Mouse (Mus musculus) forebrain, embryonic 16.5 days (tissue): ENCODE data around the gene Trabd2b. TPM values are rescaled to one million over a fixed set of nuclear protein-coding genes. Genes with fewer than 3 reads are reported as not detected.

Experiments
- ATAC-seq: fragments of 200-750 bp; cut with Nextera tagmentation; 2 replicates; pipeline ENCODE4 v1.8.0; 2017; ENCODE audit warnings: mild to moderate bottlenecking, moderate library complexity
- H3K27ac ChIP-seq: fragments of 300-500 bp; sonication (generic); 2 replicates; pipeline ENCODE4 v1.5.1; 2014; ENCODE audit warnings: low read length, control low read depth
- H3K27me3 ChIP-seq: fragments of 300-500 bp; sonication (generic); replicated peaks from 2 replicates; pipeline ENCODE4 v1.6.1; 2014; ENCODE audit warnings: low read length; ENCODE audit not compliant: control insufficient read depth, insufficient read depth
- H3K36me3 ChIP-seq: fragments of 300-500 bp; sonication (generic); 2 replicates; pipeline ENCODE4 v1.6.1; 2014; ENCODE audit not compliant: control insufficient read depth, insufficient read depth
- H3K4me1 ChIP-seq: fragments of 300-500 bp; sonication (generic); replicated peaks from 2 replicates; pipeline ENCODE4 v1.6.1; 2014; ENCODE audit warnings: low read length; ENCODE audit not compliant: control insufficient read depth, insufficient read depth
- H3K4me2 ChIP-seq: fragments of 300-500 bp; sonication (generic); 2 replicates; pipeline ENCODE4 v1.6.1; 2014; ENCODE audit warnings: mild to moderate bottlenecking, low read length, control low read depth
- H3K4me3 ChIP-seq: fragments of 300-500 bp; sonication (generic); replicated peaks from 2 replicates; pipeline ENCODE4 v1.5.1; 2014; ENCODE audit warnings: mild to moderate bottlenecking, low read length, control low read depth
- H3K9ac ChIP-seq: fragments of 300-500 bp; sonication (generic); replicated peaks from 2 replicates; pipeline ENCODE4 v1.6.1; 2014; ENCODE audit warnings: low read depth, low read length, control low read depth
- H3K9me3 ChIP-seq: fragments of 300-500 bp; sonication (generic); 2 replicates; pipeline ENCODE4 v1.6.1; 2016; ENCODE audit warnings: low read length; ENCODE audit not compliant: control insufficient read depth
- WGBS: fragments of 180-500 bp; shearing (Covaris S2); extraction: QIAGEN DNeasy Blood & Tissue Kit; methylation state at CpG from one replicate; pipeline ENCODE4 v1.1.7; 2014; 5-methylcytosine and 5-hydroxymethylcytosine counted together
- polyA plus RNA-seq: library from polyadenylated mRNA; unstranded; fragments of >200 nt; fragmentation: Nextera tagmentation; extraction: Ambion mirVana; gene quantifications from 2 replicates; pipeline ENCODE4 v1.2.1, GENCODE M21; 2015

Trabd2b gene
- polyA plus RNA-seq, 1 experiment from 2014 or later, result 0.29 TPM

DNA sequence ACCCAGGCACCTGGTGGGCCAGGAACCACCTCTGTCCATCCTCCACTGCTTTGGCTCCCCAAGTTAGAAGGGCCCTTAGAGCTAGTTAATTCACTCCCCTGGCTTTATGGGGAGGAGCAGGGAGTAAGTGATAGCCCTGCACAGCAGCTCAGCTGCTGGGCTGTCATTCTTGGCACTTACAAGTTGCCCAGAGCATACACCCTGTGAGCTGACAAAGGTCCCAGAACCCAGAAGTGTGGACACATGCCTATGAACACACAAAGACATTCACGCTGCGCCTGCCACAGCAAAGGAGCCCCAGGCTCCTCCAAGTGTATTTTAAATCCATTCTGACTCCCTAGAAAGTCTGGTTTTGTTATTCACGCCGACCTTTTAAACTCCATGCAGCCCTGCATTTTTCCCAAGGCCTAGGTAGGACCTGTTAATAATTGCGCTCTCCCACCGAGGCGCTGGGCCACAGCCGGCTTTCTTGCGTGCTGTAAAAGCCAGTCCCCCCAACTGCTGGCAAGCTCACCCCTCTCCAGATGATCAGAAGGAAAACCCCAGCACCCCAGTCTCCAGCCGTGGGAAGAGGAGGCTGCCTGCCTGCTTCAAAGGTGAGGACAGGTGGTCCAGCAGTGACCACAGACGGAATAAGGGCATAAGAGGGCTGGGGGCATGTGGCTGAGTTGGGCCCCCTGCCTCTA, 144.1 kb downstream of the Trabd2b start:
- 50% methylated on average over 11 of the region's 11 CpGs for WGBS
- H3K27me3 ChIP-seq, result no peaks in the 10 kb centered on the region

DNA sequence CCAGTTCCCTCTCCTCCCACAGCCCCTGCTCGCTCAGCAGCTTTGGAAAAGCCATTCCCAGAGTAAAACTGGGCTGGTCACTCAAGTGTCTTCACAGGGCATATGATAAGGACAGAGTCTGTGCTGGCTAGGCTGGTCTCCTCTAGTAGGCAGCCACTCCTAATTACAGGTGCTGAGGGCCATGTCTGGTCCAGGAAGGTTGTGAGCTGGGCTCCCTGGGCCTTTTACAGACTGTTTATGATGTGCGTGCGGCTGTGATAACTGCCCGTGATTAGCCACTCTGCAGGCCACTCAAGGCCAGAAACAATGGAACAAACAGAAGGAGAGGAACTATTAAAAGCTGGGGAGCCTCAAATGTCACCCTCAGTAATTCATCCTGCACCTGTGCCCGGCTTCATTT, 150.4 kb downstream of the Trabd2b start:
- ATAC-seq, result no peak
- no peak overlapping the region for H3K27ac ChIP-seq
- WGBS, result 81% methylated on average over 5 of the region's 5 CpGs
- no peak overlapping the region for H3K4me3 ChIP-seq
- no peaks in the 10 kb centered on the region for H3K27me3 ChIP-seq
- no peak overlapping the region for H3K9ac ChIP-seq
- no peak overlapping the region for H3K4me2 ChIP-seq
- no peaks in the 10 kb centered on the region for H3K4me1 ChIP-seq
- H3K36me3 ChIP-seq, result no peaks in the 10 kb centered on the region
- no peaks in the 10 kb centered on the region for H3K9me3 ChIP-seq

More for the DNA sequence above, 144.1 kb downstream of the Trabd2b start:
- H3K9ac ChIP-seq, result no peak overlapping the region
- H3K36me3 ChIP-seq, result no peaks in the 10 kb centered on the region
- no peaks in the 10 kb centered on the region for H3K4me1 ChIP-seq
- ATAC-seq, result no peak
- H3K4me2 ChIP-seq, result no peak overlapping the region
- no peaks in the 10 kb centered on the region for H3K9me3 ChIP-seq
- H3K4me3 ChIP-seq, result no peak overlapping the region
- H3K27ac ChIP-seq, result no peak overlapping the region

DNA sequence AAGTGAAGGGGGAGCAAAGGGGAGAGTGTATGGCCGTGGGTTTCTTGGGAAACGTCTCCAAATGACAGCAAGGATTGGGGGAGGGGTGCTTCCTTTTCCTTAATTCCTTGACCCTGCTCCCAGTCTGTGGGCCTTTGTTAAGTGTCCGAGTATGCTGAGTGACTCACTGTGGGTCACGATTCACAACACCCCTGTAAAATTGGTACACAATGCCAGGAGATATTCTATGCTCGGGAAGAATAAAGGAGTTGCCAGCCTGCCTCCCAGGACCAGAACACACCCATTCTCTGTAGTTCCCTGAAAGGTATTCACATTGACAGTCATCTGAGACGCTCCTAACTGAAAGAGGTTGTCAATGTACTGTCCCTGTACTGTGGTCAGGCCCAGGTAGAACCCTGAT, 151.2 kb downstream of the Trabd2b start:
- Histone ChIP-seq H3K4me2 (no peak overlapping the region), H3K4me1 (no peaks in the 10 kb centered on the region), H3K36me3 (no peaks in the 10 kb centered on the region), H3K9me3 (no peaks in the 10 kb centered on the region), H3K9ac (no peak overlapping the region), H3K27me3 (no peaks in the 10 kb centered on the region), H3K4me3 (no peak overlapping the region), H3K27ac (no peak overlapping the region)
- ATAC-seq, result no peak
- WGBS, result 53% methylated on average over 6 of the region's 6 CpGs

DNA sequence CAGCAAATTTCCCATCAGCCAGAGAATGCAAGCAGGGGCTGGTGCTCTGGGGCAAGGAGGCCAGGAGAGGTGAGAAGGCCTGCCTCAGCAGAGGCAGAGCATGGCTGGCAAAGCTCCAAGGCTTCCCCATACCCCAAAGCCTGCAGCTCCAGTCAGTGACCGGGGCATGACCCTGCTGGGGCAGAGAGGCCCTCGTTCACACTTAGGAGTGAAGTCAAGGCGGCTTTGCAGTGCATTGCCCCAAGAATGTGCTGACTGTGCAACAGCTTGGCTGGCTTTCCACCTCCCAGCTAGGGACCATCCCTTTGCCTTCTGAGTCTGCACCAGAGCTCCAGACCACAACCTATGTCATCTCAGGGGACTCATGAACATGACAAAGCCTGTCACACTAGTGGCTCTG, 152.0 kb downstream of the Trabd2b start:
- no peak overlapping the region for H3K9ac ChIP-seq
- H3K4me1 ChIP-seq, result no peaks in the 10 kb centered on the region
- 71% methylated on average over 3 of the region's 3 CpGs for WGBS
- H3K27ac ChIP-seq, result no peak overlapping the region
- H3K27me3 ChIP-seq, result no peaks in the 10 kb centered on the region
- ATAC-seq, result no peak
- H3K4me2 ChIP-seq, result no peak overlapping the region
- H3K36me3 ChIP-seq, result no peaks in the 10 kb centered on the region
- H3K9me3 ChIP-seq, result no peaks in the 10 kb centered on the region
- H3K4me3 ChIP-seq, result no peak overlapping the region

DNA sequence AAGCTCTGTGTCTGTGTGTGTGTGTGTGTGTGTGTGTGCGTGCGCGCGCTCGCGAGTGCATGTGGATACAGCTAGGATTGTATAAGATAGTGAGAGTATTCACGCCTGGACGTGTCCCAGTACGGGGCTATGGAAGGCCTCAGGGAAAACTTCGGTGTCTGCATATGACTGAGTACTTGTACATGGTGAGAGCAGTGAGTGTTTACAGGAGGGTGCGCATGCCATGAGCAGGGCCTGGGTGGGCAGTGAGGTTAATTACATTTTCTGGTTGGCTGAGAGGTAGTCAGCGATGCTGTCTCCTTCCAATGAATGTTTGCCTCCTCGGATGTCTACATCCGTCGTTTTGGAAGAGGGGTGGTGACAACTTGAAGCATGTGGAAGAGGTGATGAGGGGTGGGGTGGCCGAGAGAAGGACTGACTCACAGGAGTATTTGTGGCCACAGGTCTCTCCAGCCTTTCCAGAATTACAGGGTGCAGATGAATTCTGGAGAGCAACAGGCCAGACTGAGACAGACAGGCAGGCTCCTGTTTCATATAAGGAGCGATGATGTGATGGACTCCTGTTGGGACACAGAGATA, 154.2 kb downstream of the Trabd2b start:
- no peak for ATAC-seq
- no peak overlapping the region for H3K4me3 ChIP-seq
- no peaks in the 10 kb centered on the region for H3K27me3 ChIP-seq
- H3K4me2 ChIP-seq, result no peak overlapping the region
- no peak overlapping the region for H3K27ac ChIP-seq
- no peaks in the 10 kb centered on the region for H3K4me1 ChIP-seq
- no peaks in the 10 kb centered on the region for H3K9me3 ChIP-seq
- no peaks in the 10 kb centered on the region for H3K36me3 ChIP-seq
- WGBS, result 86% methylated on average over 17 of the region's 17 CpGs
- H3K9ac ChIP-seq, result no peak overlapping the region

DNA sequence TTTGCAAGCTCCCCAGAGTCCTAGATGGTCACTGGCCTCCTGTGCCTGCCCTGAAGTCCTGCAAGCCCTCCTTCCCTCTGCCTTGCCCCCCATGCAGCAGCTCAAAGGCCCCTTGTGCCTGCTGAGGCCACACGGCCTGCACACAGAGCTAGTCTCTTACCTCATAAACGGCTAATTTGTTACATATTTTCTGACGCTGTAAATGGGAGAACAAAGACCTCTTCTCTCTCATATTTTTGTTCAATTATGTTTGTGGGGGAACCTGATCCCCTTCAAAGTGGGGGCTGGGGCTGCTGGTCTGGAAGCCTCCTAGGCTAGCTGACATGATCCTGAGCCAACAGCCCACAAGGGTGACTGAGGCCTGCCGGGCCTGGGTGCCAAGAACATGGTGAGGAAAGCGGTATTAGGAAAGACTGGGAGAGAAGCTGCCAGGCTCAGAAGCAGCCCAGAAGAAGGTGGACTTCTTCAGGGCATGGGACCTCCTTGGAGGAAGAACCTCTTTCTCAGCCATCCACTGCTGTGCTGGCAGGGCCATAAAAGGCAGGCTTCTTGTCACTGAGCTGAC, 157.7 kb downstream of the Trabd2b start:
- 59% methylated on average over 5 of the region's 5 CpGs for WGBS
- H3K4me1 ChIP-seq, result no peaks in the 10 kb centered on the region
- ATAC-seq, result no peak
- no peak overlapping the region for H3K4me3 ChIP-seq
- no peaks in the 10 kb centered on the region for H3K9me3 ChIP-seq
- H3K27me3 ChIP-seq, result no peaks in the 10 kb centered on the region
- H3K27ac ChIP-seq, result no peak overlapping the region
- H3K4me2 ChIP-seq, result no peak overlapping the region
- H3K9ac ChIP-seq, result no peak overlapping the region
- H3K36me3 ChIP-seq, result no peaks in the 10 kb centered on the region

DNA sequence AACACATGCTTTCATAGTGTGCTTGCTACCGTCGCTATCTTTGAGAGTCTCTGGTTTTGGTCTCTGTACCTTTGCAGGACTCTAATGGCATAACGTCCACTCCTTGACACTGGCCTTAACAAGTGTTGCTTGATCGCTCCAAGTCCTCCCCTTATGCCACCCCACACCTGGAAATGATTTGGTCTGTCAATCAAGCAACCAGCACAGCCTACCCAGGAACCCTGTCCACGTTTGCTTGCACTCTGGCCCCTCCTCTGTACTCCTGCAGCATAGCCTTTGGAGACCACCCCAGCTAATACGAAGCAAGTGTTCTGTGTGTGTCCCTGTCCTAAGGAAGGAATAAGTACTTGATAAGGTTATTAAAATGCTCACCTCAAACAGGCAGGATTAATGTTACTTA, 161.1 kb downstream of the Trabd2b start:
- H3K4me1 ChIP-seq, result no peaks in the 10 kb centered on the region
- no peak overlapping the region for H3K4me3 ChIP-seq
- WGBS, result 77% methylated on average over 6 of the region's 6 CpGs
- H3K27me3 ChIP-seq, result no peaks in the 10 kb centered on the region
- H3K36me3 ChIP-seq, result no peaks in the 10 kb centered on the region
- no peak for ATAC-seq
- no peaks in the 10 kb centered on the region for H3K9me3 ChIP-seq
- H3K9ac ChIP-seq, result no peak overlapping the region
- H3K4me2 ChIP-seq, result no peak overlapping the region
- no peak overlapping the region for H3K27ac ChIP-seq

DNA sequence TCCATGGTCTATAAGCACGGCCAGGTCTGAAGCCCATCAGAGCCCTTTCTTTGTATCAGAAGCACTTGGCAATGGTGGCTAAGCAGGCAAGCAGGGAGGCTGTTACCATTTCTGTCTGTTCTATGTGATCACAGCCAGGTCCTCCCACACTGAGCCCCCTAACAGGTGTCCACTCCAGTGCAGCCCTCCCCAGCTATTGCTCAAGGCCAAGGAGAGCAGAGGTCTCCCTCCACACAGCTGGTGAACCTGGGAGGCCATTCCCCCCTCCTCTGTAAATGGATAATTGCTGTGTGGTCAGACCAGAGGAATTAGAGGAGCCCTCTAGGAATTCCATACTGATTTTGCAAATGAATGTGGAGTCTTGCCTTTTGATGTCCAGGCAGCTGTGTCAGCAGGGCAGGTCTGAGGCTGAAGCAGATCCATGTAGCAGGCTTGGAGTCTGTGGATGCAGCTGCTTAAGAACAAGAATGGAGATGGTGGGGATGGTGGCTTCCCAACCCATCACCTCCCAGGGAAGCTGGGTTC, 161.6 kb downstream of the Trabd2b start:
- Histone ChIP-seq H3K4me3 (no peak overlapping the region), H3K9ac (no peak overlapping the region), H3K27me3 (no peaks in the 10 kb centered on the region), H3K27ac (no peak overlapping the region), H3K36me3 (no peaks in the 10 kb centered on the region), H3K4me1 (no peaks in the 10 kb centered on the region), H3K9me3 (no peaks in the 10 kb centered on the region), H3K4me2 (no peak overlapping the region)
- no peak for ATAC-seq
- WGBS, result 74% methylated on average over 1 of the region's 1 CpGs

DNA sequence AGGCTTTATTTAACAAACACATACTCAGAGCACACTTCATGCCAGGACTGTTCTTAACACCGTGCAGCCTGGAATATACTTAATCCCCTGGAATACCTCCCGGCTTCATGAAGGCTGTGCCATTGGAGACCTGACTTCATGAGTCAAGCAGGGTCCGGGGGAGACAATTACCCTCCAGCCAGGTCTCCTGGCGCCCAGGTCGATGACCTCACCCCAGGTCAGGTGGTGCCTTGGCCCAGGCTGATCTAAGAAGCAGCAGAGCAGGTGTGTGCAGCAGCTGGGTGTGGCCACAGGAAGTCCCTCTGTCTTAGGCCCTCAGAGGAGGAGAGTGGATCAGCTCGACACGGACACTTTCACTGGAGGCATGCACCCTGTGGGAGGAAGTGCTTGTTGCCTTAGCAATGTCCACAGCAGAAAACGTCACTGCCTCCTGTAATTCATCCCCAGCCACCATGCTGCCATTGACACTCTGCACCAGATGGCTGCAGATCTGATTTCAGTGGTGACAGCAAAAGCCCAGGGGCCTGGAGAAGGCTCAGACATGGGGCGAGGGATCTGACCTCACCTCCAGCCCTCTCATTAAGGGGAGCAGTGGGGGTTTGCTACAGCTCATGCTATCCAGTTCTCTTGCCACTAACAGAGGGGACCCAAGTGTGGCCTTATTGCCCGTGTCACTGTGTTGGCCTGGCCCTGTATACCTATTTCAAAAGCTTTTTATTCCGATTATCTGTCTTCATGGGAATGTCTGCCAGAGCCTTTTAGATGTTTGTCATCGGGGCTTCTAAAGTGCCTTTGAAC, 171.8 kb downstream of the Trabd2b start:
- Histone ChIP-seq H3K4me1 (no peaks in the 10 kb centered on the region), H3K27ac (no peak overlapping the region), H3K4me2 (no peak overlapping the region), H3K9me3 (no peaks in the 10 kb centered on the region), H3K4me3 (no peak overlapping the region), H3K36me3 (no peaks in the 10 kb centered on the region), H3K9ac (no peak overlapping the region), H3K27me3 (no peaks in the 10 kb centered on the region)
- 54% methylated on average over 12 of the region's 12 CpGs for WGBS
- no peak for ATAC-seq
